Mouse (Mus musculus): ENCODE measurements at regions not wholly inside any gene's neighbourhood (a gene's known extent, or its start where the extent isn't known, plus 50 kb on each side); places are given as distances from the start of the nearest gene placed in this dataset.
"Not testable (repeated sequence)": the region's sequence is repeated elsewhere in the genome, so short reads cannot be mapped to it uniquely, and the experiment has no call there.

GRCm38 (mm10) chr8:60773350-60773749, 116.9 kb upstream of the Hpf1 start:
- no peaks in the 10 kb centered on the region for H3K9me3 ChIP-seq
- TF ChIP-seq GATA1 (IDR thresholded peaks at IDR 0.05; ENCODE audit: borderline replicate concordance, low read length), result no peak
- no peak for TF ChIP-seq FLI1 (IDR thresholded peaks at IDR 0.05; ENCODE audit: low read length)
- H3K4me1 ChIP-seq, result peaks cover 29% of the 10 kb centered on the region
- H3K27me3 ChIP-seq (replicated peaks), result no peaks in the 10 kb centered on the region
- H3K4me3 ChIP-seq (replicated peaks), result no peak overlapping the region
- peaks cover 4% of the 10 kb centered on the region for H3K36me3 ChIP-seq (replicated peaks; ENCODE audit: low read length)

GRCm38 (mm10) chr8:60776251-60776650, 114.0 kb upstream of the Hpf1 start:
- H3K27me3 ChIP-seq (replicated peaks); H3K9me3 ChIP-seq; H3K4me3 ChIP-seq (replicated peaks); H3K36me3 ChIP-seq (replicated peaks; ENCODE audit: low read length): not testable (repeated sequence)
- peaks cover 32% of the 10 kb centered on the region for H3K4me1 ChIP-seq

- no peaks in the 10 kb centered on the region for H3K36me3 ChIP-seq (replicated peaks; ENCODE audit: low read length)
- H3K4me1 ChIP-seq, result peaks cover 20% of the 10 kb centered on the region
- no peak overlapping the region for H3K4me3 ChIP-seq (replicated peaks)
- no peaks in the 10 kb centered on the region for H3K27me3 ChIP-seq (replicated peaks)
- no peaks in the 10 kb centered on the region for H3K9me3 ChIP-seq
- TF ChIP-seq GATA1 (IDR thresholded peaks at IDR 0.05; ENCODE audit: borderline replicate concordance, low read length) (no peak), FLI1 (IDR thresholded peaks at IDR 0.05; ENCODE audit: low read length) (no peak)
These were observed 105.2 kb upstream of the Hpf1 start for GRCm38 (mm10) chr8:60785049-60785448.

GRCm38 (mm10) chr8:60790453-60790852, 99.8 kb upstream of the Hpf1 start:
- no peaks in the 10 kb centered on the region for H3K9me3 ChIP-seq
- H3K27me3 ChIP-seq (replicated peaks), result no peaks in the 10 kb centered on the region
- no peaks in the 10 kb centered on the region for H3K36me3 ChIP-seq (replicated peaks; ENCODE audit: low read length)
- peaks cover 30% of the 10 kb centered on the region for H3K4me1 ChIP-seq
- TF ChIP-seq FLI1 (IDR thresholded peaks at IDR 0.05; ENCODE audit: low read length) (no peak), GATA1 (IDR thresholded peaks at IDR 0.05; ENCODE audit: borderline replicate concordance, low read length) (no peak)
- H3K4me3 ChIP-seq (replicated peaks), result no peak overlapping the region

- no peaks in the 10 kb centered on the region for H3K36me3 ChIP-seq (replicated peaks; ENCODE audit: low read length)
- peaks cover 27% of the 10 kb centered on the region for H3K4me1 ChIP-seq
- H3K9me3 ChIP-seq, result no peaks in the 10 kb centered on the region
- no peak for TF ChIP-seq GATA1 (IDR thresholded peaks at IDR 0.05; ENCODE audit: borderline replicate concordance, low read length)
- no peak for TF ChIP-seq FLI1 (IDR thresholded peaks at IDR 0.05; ENCODE audit: low read length)
- H3K27me3 ChIP-seq (replicated peaks), result no peaks in the 10 kb centered on the region
- no peak overlapping the region for H3K4me3 ChIP-seq (replicated peaks)
These were observed 97.7 kb upstream of the Hpf1 start for GRCm38 (mm10) chr8:60792518-60792917.

- Histone ChIP-seq H3K27me3 (replicated peaks) (no peaks in the 10 kb centered on the region), H3K36me3 (replicated peaks; ENCODE audit: low read length) (peaks cover 22% of the 10 kb centered on the region), H3K4me1 (peaks cover 60% of the 10 kb centered on the region), H3K4me3 (replicated peaks) (peak overlapping the region; percentile 46), H3K9me3 (no peaks in the 10 kb centered on the region)
- TF ChIP-seq FLI1 (IDR thresholded peaks at IDR 0.05; ENCODE audit: low read length), result peak; percentile 64; the same call in 1 of the 2 replicates
- peak; percentile 90; the same call in 2 of the 3 replicates for TF ChIP-seq GATA1 (IDR thresholded peaks at IDR 0.05; ENCODE audit: borderline replicate concordance, low read length)
These were observed 85.4 kb upstream of the Hpf1 start for GRCm38 (mm10) chr8:60804787-60805186.

GRCm38 (mm10) chr8:60806772-60807171, 83.4 kb upstream of the Hpf1 start:
- TF ChIP-seq FLI1 (IDR thresholded peaks at IDR 0.05; ENCODE audit: low read length), result no peak
- Histone ChIP-seq H3K9me3 (no peaks in the 10 kb centered on the region), H3K4me1 (peaks cover 60% of the 10 kb centered on the region), H3K36me3 (replicated peaks; ENCODE audit: low read length) (peaks cover 22% of the 10 kb centered on the region), H3K27me3 (replicated peaks) (no peaks in the 10 kb centered on the region), H3K4me3 (replicated peaks) (peak overlapping the region; percentile 74)

GRCm38 (mm10) chr8:60809806-60810205, 80.4 kb upstream of the Hpf1 start:
- Histone ChIP-seq H3K4me3 (replicated peaks) (no peak overlapping the region), H3K4me1 (peaks cover 48% of the 10 kb centered on the region), H3K27me3 (replicated peaks) (no peaks in the 10 kb centered on the region), H3K9me3 (no peaks in the 10 kb centered on the region), H3K36me3 (replicated peaks; ENCODE audit: low read length) (peaks cover 4% of the 10 kb centered on the region)
- TF ChIP-seq FLI1 (IDR thresholded peaks at IDR 0.05; ENCODE audit: low read length), result no peak
- TF ChIP-seq GATA1 (IDR thresholded peaks at IDR 0.05; ENCODE audit: borderline replicate concordance, low read length), result no peak

- Histone ChIP-seq H3K36me3 (replicated peaks; ENCODE audit: low read length) (peaks cover 4% of the 10 kb centered on the region), H3K27me3 (replicated peaks) (no peaks in the 10 kb centered on the region), H3K4me3 (replicated peaks) (no peak overlapping the region), H3K4me1 (peaks cover 38% of the 10 kb centered on the region), H3K9me3 (no peaks in the 10 kb centered on the region)
- no peak for TF ChIP-seq FLI1 (IDR thresholded peaks at IDR 0.05; ENCODE audit: low read length)
- no peak for TF ChIP-seq GATA1 (IDR thresholded peaks at IDR 0.05; ENCODE audit: borderline replicate concordance, low read length)
These were observed 79.3 kb upstream of the Hpf1 start for GRCm38 (mm10) chr8:60810955-60811354.

GRCm38 (mm10) chr8:60825676-60826442, 64.4 kb upstream of the Hpf1 start:
- no peak overlapping the region for H3K4me3 ChIP-seq (replicated peaks)
- peaks cover 31% of the 10 kb centered on the region for H3K4me1 ChIP-seq
- TF ChIP-seq FLI1 (IDR thresholded peaks at IDR 0.05; ENCODE audit: low read length), result no peak
- no peak for TF ChIP-seq GATA1 (IDR thresholded peaks at IDR 0.05; ENCODE audit: borderline replicate concordance, low read length)
- H3K27me3 ChIP-seq (replicated peaks), result no peaks in the 10 kb centered on the region
- H3K36me3 ChIP-seq (replicated peaks; ENCODE audit: low read length), result no peaks in the 10 kb centered on the region
- no peaks in the 10 kb centered on the region for H3K9me3 ChIP-seq

Data from megakaryocyte, embryonic 14.5 days (primary cell).